Mouse (Mus musculus): Measurements from ENCODE around the gene Rhbdd1.

Gene Rhbdd1

GRCm38 (mm10) chr1:82437273-82437672 is 121.0 kb downstream of the Rhbdd1 start:
- DNase-seq, result no peak

GRCm38 (mm10) chr1:82440123-82440522 is 123.9 kb downstream of the Rhbdd1 start:
- no peak for DNase-seq

GRCm38 (mm10) chr1:82443517-82443916 is 127.3 kb downstream of the Rhbdd1 start:
- DNase-seq, result no peak

- DNase-seq, result no peak
Measured at GRCm38 (mm10) chr1:82446049-82446448, 129.8 kb downstream of the Rhbdd1 start.

GRCm38 (mm10) chr1:82449851-82450250 is 133.6 kb downstream of the Rhbdd1 start:
- DNase-seq, result no peak

- no peak for DNase-seq
Measured at GRCm38 (mm10) chr1:82451927-82452651, 135.8 kb downstream of the Rhbdd1 start.

GRCm38 (mm10) chr1:82454031-82454430 is 137.8 kb downstream of the Rhbdd1 start:
- DNase-seq, result peak; percentile 17

GRCm38 (mm10) chr1:82459350-82459749 is 143.1 kb downstream of the Rhbdd1 start:
- no peak for DNase-seq

GRCm38 (mm10) chr1:82459926-82460325 is 143.7 kb downstream of the Rhbdd1 start:
- DNase-seq, result no peak

- DNase-seq, result no peak
Measured at GRCm38 (mm10) chr1:82461041-82461440, 144.8 kb downstream of the Rhbdd1 start.

GRCm38 (mm10) chr1:82465321-82465853 is 149.1 kb downstream of the Rhbdd1 start:
- no peak for DNase-seq

GRCm38 (mm10) chr1:82468872-82469271 is 152.6 kb downstream of the Rhbdd1 start:
- no peak for DNase-seq

GRCm38 (mm10) chr1:82470516-82471225 is 154.4 kb downstream of the Rhbdd1 start:
- no peak for DNase-seq

GRCm38 (mm10) chr1:82473467-82473866 is 157.2 kb downstream of the Rhbdd1 start:
- no peak for DNase-seq

GRCm38 (mm10) chr1:82474461-82474961 is 158.3 kb downstream of the Rhbdd1 start:
- no peak for DNase-seq

- DNase-seq, result no peak
Measured at GRCm38 (mm10) chr1:82475254-82475653, 159.0 kb downstream of the Rhbdd1 start.

- DNase-seq, result no peak
Measured at GRCm38 (mm10) chr1:82475821-82476220, 159.6 kb downstream of the Rhbdd1 start.

GRCm38 (mm10) chr1:82476256-82476655 is 160.0 kb downstream of the Rhbdd1 start:
- no peak for DNase-seq

GRCm38 (mm10) chr1:82476746-82477145 is 160.5 kb downstream of the Rhbdd1 start:
- no peak for DNase-seq

GRCm38 (mm10) chr1:82479696-82480487 is 163.6 kb downstream of the Rhbdd1 start:
- no peak for DNase-seq

GRCm38 (mm10) chr1:82482371-82482770 is 166.1 kb downstream of the Rhbdd1 start:
- DNase-seq, result no peak

GRCm38 (mm10) chr1:82486371-82486770 is 170.1 kb downstream of the Rhbdd1 start:
- DNase-seq, result no peak

- DNase-seq, result no peak
Measured at GRCm38 (mm10) chr1:82491954-82492353, 175.7 kb downstream of the Rhbdd1 start.

Measured in layer of hippocampus, adult 9-11 months (tissue).